Mouse (Mus musculus): Measurements from ENCODE around the gene Slc8a2. TPM values are rescaled to one million over a fixed set of nuclear protein-coding genes. Genes with fewer than 3 reads are reported as not detected.
A peak's percentile ranks its signal among the peaks of the same experiment; 100 is the strongest.

The Slc8a2 gene
- total and polyA plus RNA-seq, 3 experiments = 0.04 to 0.10 TPM; not detected in 1

DNA sequence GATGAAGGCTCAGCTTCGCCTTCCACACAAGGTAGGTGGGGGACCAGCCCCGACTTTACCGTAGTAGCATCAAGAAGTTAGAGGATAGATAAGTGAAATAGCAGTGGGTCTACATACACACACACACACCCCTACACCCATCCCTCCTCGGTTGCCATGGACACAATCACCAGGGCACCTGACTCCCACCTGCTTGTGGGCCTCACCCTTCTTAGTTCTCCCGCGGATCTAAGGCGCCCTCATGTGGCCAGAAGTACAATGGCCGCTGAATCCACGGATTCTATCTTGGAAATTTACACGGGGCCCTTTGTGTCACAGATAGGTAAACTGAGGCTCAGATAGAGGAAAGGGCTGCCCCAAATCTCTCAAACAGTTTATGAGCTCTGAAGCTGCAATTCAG is 23.9 kb downstream of the Slc8a2 start (continued):
- TF ChIP-seq MAFK (IDR thresholded peaks at IDR 0.05; ENCODE audit: insufficient replicate concordance, low read length) (no peak), SIN3A (IDR thresholded peaks at IDR 0.05; ENCODE audit: low read length) (peak; percentile 62; the same call in 1 of the 2 replicates), JUN (IDR thresholded peaks at IDR 0.05; ENCODE audit: insufficient read depth, low read depth, low read length) (no peak), PAX5 (IDR thresholded peaks at IDR 0.05; ENCODE audit: low read length) (no peak), KAT2A (IDR thresholded peaks at IDR 0.05; ENCODE audit: insufficient replicate concordance, low read length) (no peak), ZNF384 (IDR thresholded peaks at IDR 0.05; ENCODE audit: low read depth, low read length) (0 out of 2 replicates have a peak, but pooled peaks have one; percentile 14), CTCF (conservative IDR thresholded peaks at IDR 0.05 in 1 of 2, IDR thresholded peaks at IDR 0.05 in 1 of 2; ENCODE audit: low read depth in 2 of 2, low read length in 2 of 2) (peak; percentile 60 to 91), SMC3 (IDR thresholded peaks at IDR 0.05; ENCODE audit: low read depth, low read length) (peak; percentile 86), CHD2 (IDR thresholded peaks at IDR 0.05; ENCODE audit: low read length) (no peak), MYC (IDR thresholded peaks at IDR 0.05; ENCODE audit: low read depth, low read length) (0 out of 2 replicates have a peak, but pooled peaks have one; percentile 18), JUND (conservative IDR thresholded peaks at IDR 0.05; ENCODE audit: low read depth, low read length) (no peak), TCF12 (IDR thresholded peaks at IDR 0.05; ENCODE audit: low read depth, low read length) (0 out of 2 replicates have a peak, but pooled peaks have one; percentile 44), USF2 (conservative IDR thresholded peaks at IDR 0.05; ENCODE audit: low read depth, low read length) (no peak), EP300 (IDR thresholded peaks at IDR 0.05; ENCODE audit: low read length) (no peak), ZKSCAN1 (IDR thresholded peaks at IDR 0.05; ENCODE audit: borderline replicate concordance, low read depth, low read length) (no peak), UBTF (IDR thresholded peaks at IDR 0.05; ENCODE audit: low read depth, low read length) (no peak), TBP (conservative IDR thresholded peaks at IDR 0.05; ENCODE audit: low read depth, low read length) (no peak), HCFC1 (IDR thresholded peaks at IDR 0.05; ENCODE audit: low read depth, low read length) (no peak)

GRCm38 (mm10) chr7:16155132-16155872 is 25.7 kb downstream of the Slc8a2 start:
- Histone ChIP-seq H3K36me3 (replicated peaks in 1 of 2; ENCODE audit: control insufficient read depth in 1 of 2, insufficient read depth in 1 of 2, low read length in 1 of 2) (no peaks in the 10 kb centered on the region), H3K9me3 (replicated peaks; ENCODE audit: low read length) (peaks cover 3% of the 10 kb centered on the region), H3K4me1 (ENCODE audit: control insufficient read depth in 1 of 2, insufficient read depth in 2 of 2) (peaks cover 15 to 31% of the 10 kb centered on the region in 2 experiments), H3K27me3 (replicated peaks) (peaks cover 3% of the 10 kb centered on the region), H3K9ac (ENCODE audit: insufficient read depth, low read depth) (no peak overlapping the region), H3K27ac (ENCODE audit: insufficient read depth, low read depth) (no peak overlapping the region), H3K4me3 (replicated peaks in 1 of 3; ENCODE audit: low read depth in 2 of 3, low read length in 2 of 3, poor library complexity in 1 of 3) (no peak overlapping the region), H3K79me2 (replicated peaks; ENCODE audit: control insufficient read depth, extremely low read depth, insufficient read depth, poor library complexity, severe bottlenecking) (no peaks in the 10 kb centered on the region), H3K4me2 (ENCODE audit: insufficient read depth, low read depth, poor library complexity, severe bottlenecking) (peak overlapping the region; percentile 29)
- DNase-seq (ENCODE audit: extremely low read depth) = peak; percentile 43
- TF ChIP-seq BHLHE40 (IDR thresholded peaks at IDR 0.05; ENCODE audit: low read depth, low read length) = peak; percentile 48
- TF ChIP-seq POLR2A (IDR thresholded peaks at IDR 0.05; ENCODE audit: low read depth, low read length) = 0 out of 2 replicates have a peak, but pooled peaks have one; percentile 38
- 0 out of 2 replicates have a peak, but pooled peaks have one; percentile 29 for TF ChIP-seq EP300 (IDR thresholded peaks at IDR 0.05; ENCODE audit: low read length)
- no peak for TF ChIP-seq USF1 (IDR thresholded peaks at IDR 0.05; ENCODE audit: low read depth, low read length)
- no peak for TF ChIP-seq RCOR1 (conservative IDR thresholded peaks at IDR 0.05; ENCODE audit: low read depth, low read length)
- TF ChIP-seq NELFE (IDR thresholded peaks at IDR 0.05; ENCODE audit: low read depth, low read length) = peak; percentile 33; the same call in 1 of the 2 replicates
- no peak for TF ChIP-seq NRF1 (IDR thresholded peaks at IDR 0.05; ENCODE audit: low read depth, low read length)
- TF ChIP-seq CTCF (conservative IDR thresholded peaks at IDR 0.05 in 1 of 2, IDR thresholded peaks at IDR 0.05 in 1 of 2; ENCODE audit: low read depth in 2 of 2, low read length in 2 of 2) = no peak
- TF ChIP-seq TBP (conservative IDR thresholded peaks at IDR 0.05; ENCODE audit: low read depth, low read length) = peak; percentile 91
- TF ChIP-seq ETS1 (conservative IDR thresholded peaks at IDR 0.05; ENCODE audit: low read depth, low read length) = 0 out of 2 replicates have a peak, but pooled peaks have one; percentile 18
- TF ChIP-seq MEF2A (IDR thresholded peaks at IDR 0.05; ENCODE audit: borderline replicate concordance, low read depth, low read length) = 0 out of 2 replicates have a peak, but pooled peaks have one; percentile 5
- in situ Hi-C loops (cut with MboI; ENCODE audit: low pct_ligation_motif_present, low pct_unique_long_range_greater_than_20kb, low sequenced_read_pairs) (no loop called here), dilution Hi-C loops (cut with MboI; ENCODE audit: extremely low pct_ligation_motif_present, extremely low pct_unique_long_range_greater_than_20kb, low sequenced_read_pairs) (loop anchor here (25.0 kb wide), 1 partner anchor 193 kb away; the partner anchor contains the start of gene Ehd2)

Measured in CH12.LX (cell line).